Mouse (Mus musculus): ENCODE results near the gene Scube2. TPM values are rescaled to one million over a fixed set of nuclear protein-coding genes. Genes with fewer than 3 reads are reported as not detected.
A peak's percentile ranks its signal among the peaks of the same experiment; 100 is the strongest.

Scube2 gene
- 10 to 100 TPM; 24.5 to 32.4 (median 28.6) TPM for total RNA-seq (2022)

- DNase-seq (ENCODE audit: low spot score) = no peak
Observed at GRCm38 (mm10) chr7:109865370-109866229, at the start of gene Scube2. TSS of gene Scube2 (minus strand) at chr7:109865679.

- no peak for DNase-seq (ENCODE audit: low spot score)
Observed at GRCm38 (mm10) chr7:109906165-109906564, 40.7 kb upstream of the Scube2 start.

DNA sequence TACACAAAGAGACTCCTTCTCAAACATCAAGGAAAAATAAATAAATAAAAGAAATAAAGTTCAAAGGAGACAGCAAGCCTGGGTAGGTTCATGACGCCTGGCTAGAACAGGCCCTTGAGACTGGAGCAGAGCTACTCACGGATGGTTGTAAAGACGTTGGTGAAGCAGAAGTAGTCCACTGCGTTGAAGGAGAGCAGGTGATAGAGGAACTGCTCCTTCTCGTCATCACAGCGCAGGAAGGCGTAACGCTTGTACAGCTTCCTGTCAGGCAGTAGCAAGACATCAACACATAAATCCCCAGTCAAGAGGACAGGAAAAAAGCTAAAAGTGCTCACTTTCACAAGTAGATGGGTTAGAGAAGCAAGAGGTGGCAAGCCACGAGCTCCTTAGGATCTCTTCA is 35.4 kb upstream of the Scube2 start:
- no peak for DNase-seq (ENCODE audit: low spot score)

- no peak for DNase-seq (ENCODE audit: low spot score)
Observed at GRCm38 (mm10) chr7:109898911-109899310, 33.4 kb upstream of the Scube2 start.

- peak; percentile 60 for DNase-seq (ENCODE audit: low spot score)
Observed at GRCm38 (mm10) chr7:109892530-109892929, 27.1 kb upstream of the Scube2 start.

- DNase-seq (ENCODE audit: low spot score) = no peak
Observed at GRCm38 (mm10) chr7:109891786-109892185, 26.3 kb upstream of the Scube2 start.

DNA sequence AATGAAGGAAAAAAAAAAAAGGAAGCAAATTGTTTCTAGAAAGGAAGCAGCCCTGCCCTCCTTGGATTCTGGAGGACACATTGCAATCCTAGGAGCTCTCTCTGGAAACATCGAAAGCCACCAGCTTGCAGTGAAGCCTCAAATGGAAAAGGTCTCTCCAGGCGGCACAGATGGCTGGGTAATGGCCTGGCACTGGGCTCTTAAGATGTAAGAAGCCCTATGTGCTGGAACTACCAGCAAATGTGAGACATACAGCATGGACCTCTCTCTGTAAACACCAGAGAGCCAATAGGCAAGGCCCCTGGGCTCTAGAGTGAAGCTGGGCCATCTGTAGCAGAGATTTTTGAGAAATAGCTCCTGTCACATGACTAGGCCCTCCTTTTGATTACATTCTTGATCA is 24.8 kb upstream of the Scube2 start:
- DNase-seq (ENCODE audit: low spot score) = no peak

- DNase-seq (ENCODE audit: low spot score) = no peak
Observed at GRCm38 (mm10) chr7:109889300-109889699, 23.8 kb upstream of the Scube2 start.

- no peak for DNase-seq (ENCODE audit: low spot score)
Observed at GRCm38 (mm10) chr7:109886249-109886648, 20.8 kb upstream of the Scube2 start.

DNA sequence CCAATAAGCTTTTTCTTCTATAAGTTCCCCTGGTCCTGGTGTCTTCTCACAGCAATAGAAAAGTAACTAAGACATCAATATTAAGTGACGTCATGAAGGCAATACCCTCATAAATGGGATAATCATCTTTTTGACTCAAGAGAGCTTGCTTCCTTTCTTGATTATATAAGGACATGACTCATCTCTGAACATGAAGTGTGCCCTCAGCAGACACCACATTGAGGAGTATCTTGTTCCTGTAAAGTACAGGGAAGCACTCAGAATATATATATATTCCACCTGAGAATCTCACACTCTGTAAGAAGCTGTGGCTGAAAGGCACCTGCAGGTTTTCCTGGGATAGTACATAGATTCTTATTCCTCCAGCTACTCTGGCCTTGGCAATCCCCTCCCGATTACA is 17.1 kb upstream of the Scube2 start:
- no peak for DNase-seq (ENCODE audit: low spot score)

GRCm38 (mm10) chr7:109881561-109882099 is 16.2 kb upstream of the Scube2 start:
- DNase-seq (ENCODE audit: low spot score) = no peak

- DNase-seq (ENCODE audit: low spot score) = no peak
Observed at GRCm38 (mm10) chr7:109879158-109879557, 13.7 kb upstream of the Scube2 start.

GRCm38 (mm10) chr7:109876085-109876484 is 10.6 kb upstream of the Scube2 start:
- no peak for DNase-seq (ENCODE audit: low spot score)

DNA sequence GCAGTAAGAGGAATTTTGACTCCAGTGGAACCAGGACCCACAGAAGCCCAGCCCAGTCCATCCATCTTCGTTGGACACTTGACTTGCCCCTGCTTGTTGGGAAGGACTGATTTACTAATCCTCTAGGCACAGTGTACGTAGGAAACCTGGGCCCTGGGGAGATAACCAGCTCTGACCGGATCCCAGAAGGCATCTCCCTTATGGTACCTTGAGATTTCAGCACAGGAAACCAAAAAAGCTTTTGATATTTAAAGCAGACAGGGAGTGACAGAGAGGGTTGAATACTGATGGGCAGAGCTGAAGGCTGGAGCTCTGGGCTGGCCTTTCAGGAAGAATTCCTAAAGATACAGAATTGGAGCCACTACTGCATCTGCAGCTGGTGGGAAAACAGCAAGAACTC is 10.1 kb upstream of the Scube2 start:
- no peak for DNase-seq (ENCODE audit: low spot score)

- no peak for DNase-seq (ENCODE audit: low spot score)
Observed at GRCm38 (mm10) chr7:109875033-109875432, 9.6 kb upstream of the Scube2 start.

DNA sequence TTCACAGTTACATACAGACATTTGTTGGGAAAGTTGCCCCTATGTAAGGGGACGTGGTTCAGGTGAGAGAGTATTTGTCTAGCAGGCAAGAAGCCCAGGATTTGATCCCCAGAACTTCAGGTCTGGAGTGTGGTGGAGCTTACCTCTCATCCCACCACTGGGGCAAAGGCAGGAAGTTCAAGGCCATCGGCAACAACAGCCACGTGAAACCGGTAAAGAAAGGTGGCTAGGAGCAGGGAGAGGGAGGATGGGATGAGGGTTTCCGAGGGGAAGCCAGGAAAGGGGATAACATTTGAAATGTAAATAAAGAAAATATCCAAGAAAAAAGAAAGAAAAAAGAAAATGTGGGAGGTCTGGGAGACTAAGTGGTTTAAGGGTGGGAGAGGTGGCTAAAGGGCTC is 7.7 kb upstream of the Scube2 start:
- DNase-seq (ENCODE audit: low spot score) = no peak

DNA sequence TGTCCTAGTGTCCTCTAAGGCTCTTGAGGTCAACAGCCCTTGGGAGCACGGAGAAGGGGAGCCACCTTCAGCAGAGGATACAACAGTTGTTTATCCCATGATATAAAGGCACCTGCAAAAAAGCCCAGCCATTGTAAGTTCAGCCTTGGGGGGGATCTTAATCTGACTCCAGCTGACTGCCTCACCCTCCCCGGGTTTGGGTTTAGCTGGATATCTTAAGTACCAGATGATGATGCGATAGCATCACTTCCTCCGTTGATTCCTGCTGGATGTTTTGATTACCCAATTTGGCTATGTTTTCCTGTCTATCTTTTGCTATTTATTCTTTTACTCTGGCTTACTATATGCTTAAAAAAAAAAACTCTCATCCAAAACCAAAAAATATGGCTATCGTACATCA is 5.8 kb upstream of the Scube2 start:
- no peak for DNase-seq (ENCODE audit: low spot score)

- no peak for DNase-seq (ENCODE audit: low spot score)
Observed at GRCm38 (mm10) chr7:109868498-109868897, 3.0 kb upstream of the Scube2 start.

DNA sequence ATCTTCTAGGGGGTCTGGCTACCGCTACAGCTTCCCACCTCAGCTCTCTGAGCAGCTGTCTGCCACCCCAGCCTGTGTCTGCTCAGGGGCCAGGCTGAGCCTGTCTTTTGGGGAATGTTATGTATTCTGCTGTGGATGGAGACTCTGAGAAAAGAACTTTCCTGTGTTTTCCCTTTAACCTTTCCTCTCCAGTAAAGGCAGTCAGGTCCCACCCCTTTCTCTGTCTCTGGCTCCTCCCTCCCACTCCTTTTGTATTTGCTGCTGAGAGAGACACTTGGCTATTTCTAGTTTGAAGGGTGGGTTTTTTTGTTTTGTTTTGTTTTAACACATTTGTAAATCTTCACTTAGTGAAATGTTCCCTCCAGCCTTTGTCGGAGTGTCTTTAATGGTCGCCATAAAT is 1.2 kb upstream of the Scube2 start:
- no peak for DNase-seq (ENCODE audit: low spot score)

- no peak for DNase-seq (ENCODE audit: low spot score)
Observed at GRCm38 (mm10) chr7:109863561-109863960, 1.9 kb downstream of the Scube2 start.

GRCm38 (mm10) chr7:109860162-109860561 is 5.3 kb downstream of the Scube2 start:
- no peak for DNase-seq (ENCODE audit: low spot score)

DNA sequence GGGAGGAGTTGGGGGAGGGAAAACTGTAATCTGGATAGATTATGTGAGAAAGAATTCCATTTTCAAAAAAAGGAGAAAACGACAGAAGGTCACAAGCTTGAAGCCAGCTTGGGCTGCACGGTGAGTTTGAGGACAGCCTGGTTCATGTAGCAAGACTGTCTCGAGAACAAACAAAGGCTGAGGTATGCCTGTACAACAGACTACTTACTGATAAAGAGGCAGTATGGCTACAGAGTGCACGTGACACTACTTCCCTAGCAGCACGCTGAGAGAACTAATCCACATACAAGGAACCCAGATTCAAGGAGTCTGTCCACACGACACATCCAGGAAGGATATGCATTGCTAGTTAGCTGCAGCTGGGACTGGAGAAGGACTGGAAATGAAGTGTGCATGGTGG is 6.1 kb downstream of the Scube2 start:
- DNase-seq (ENCODE audit: low spot score) = no peak

GRCm38 (mm10) chr7:109852752-109853212 is 12.7 kb downstream of the Scube2 start:
- no peak for DNase-seq (ENCODE audit: low spot score)

Measured in heart, adult 8-10 months (tissue).